ENCODE assay signal across 31 mouse cellular contexts in the genomic region with DNA sequence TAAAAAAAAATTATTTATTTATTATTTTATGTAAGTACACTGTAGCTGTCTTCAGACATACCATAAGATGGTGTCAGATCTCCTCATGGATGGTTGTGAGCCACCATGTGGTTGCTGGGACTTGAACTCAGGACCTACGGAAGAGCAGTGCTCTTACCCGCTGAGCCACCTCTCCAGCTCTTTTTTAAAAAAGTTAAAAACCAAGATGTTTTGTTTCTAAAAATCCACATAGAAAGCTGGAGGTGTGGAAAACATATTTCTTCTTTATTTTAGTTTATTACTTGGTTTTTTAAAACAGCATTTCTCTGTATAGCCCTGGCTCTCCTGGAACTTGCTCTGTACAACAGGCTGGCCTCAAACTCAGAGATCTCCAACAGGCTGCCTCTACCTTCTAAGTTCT. TPM values are rescaled to one million over a fixed set of nuclear protein-coding genes. Genes with fewer than 3 reads are reported as not detected.
"Had no signal": no experiment of that assay in that cellular context is flagged by ENCODE, and none has a peak within 500 bp of the region (broad histone marks: within the 10 kb centered on the region; RNA-seq: fewer than 3 reads in every experiment).

No protein-coding gene starts in this region.

- H3K27ac ChIP-seq: embryonic facial prominence, embryonic 10.5 days; embryonic facial prominence, embryonic 12.5 days; embryonic facial prominence, embryonic 13.5 days; embryonic facial prominence, embryonic 15.5 days; forebrain, embryonic 10.5 days; forebrain, embryonic 12.5 days; forebrain, embryonic 13.5 days; forebrain, embryonic 15.5 days; gastrocnemius, adult 2 months; heart, adult 2 months had no signal

- H3K27me3 ChIP-seq: forebrain, embryonic 13.5 days; forebrain, embryonic 15.5 days had no signal

- H3K9me3 ChIP-seq: embryonic facial prominence, embryonic 10.5 days; embryonic facial prominence, embryonic 12.5 days; embryonic facial prominence, embryonic 13.5 days; embryonic facial prominence, embryonic 15.5 days; forebrain, embryonic 10.5 days; forebrain, embryonic 12.5 days; forebrain, embryonic 13.5 days; forebrain, embryonic 15.5 days had no signal

- H3K4me3 ChIP-seq: embryonic facial prominence, embryonic 10.5 days; embryonic facial prominence, embryonic 12.5 days; embryonic facial prominence, embryonic 13.5 days; embryonic facial prominence, embryonic 15.5 days; erythroblast, embryonic 14.5 days; forebrain, embryonic 10.5 days; forebrain, embryonic 12.5 days; forebrain, embryonic 13.5 days; forebrain, embryonic 15.5 days; gastrocnemius, adult 2 months; heart, adult 2 months had no signal

- H3K4me2 ChIP-seq: embryonic facial prominence, embryonic 12.5 days; embryonic facial prominence, embryonic 13.5 days; embryonic facial prominence, embryonic 15.5 days; forebrain, embryonic 12.5 days; forebrain, embryonic 13.5 days; forebrain, embryonic 15.5 days had no signal

- H3K9ac ChIP-seq: embryonic facial prominence, embryonic 12.5 days; embryonic facial prominence, embryonic 13.5 days; embryonic facial prominence, embryonic 15.5 days; forebrain, embryonic 12.5 days; forebrain, embryonic 13.5 days; forebrain, embryonic 15.5 days; forebrain, postnatal 0 days had no signal

- DNase-seq: cerebellum, adult 8-10 months; cerebellum, adult 9-10 months; cerebellum, adult 9-11 months; cerebellum, postnatal 10 days; cerebellum, postnatal 14 days; cerebellum, postnatal 25 days; cerebellum, postnatal 36 days; embryo, embryonic 11 days; forebrain, postnatal 0 days; gastrocnemius, adult 2 months; gastrocnemius, postnatal 10 days; gastrocnemius, postnatal 14 days; gastrocnemius, postnatal 25 days; gastrocnemius, postnatal 36 days; heart, adult 11 months; heart, adult 18-20 months; heart, adult 2 months had no signal

- H3K36me3 ChIP-seq: embryonic facial prominence, embryonic 10.5 days; embryonic facial prominence, embryonic 12.5 days; embryonic facial prominence, embryonic 13.5 days; embryonic facial prominence, embryonic 15.5 days; forebrain, embryonic 10.5 days; forebrain, embryonic 12.5 days; forebrain, embryonic 15.5 days had no signal

- ATAC-seq: forebrain, embryonic 13.5 days; forebrain, embryonic 14.5 days; forebrain, embryonic 15.5 days; forebrain, embryonic 16.5 days; forebrain, postnatal 0 days had no signal

RNA-seq across cellular contexts. Expression of gene Spire2, which starts 4.0 kb away (rescaled TPM):
- total RNA-seq: gastrocnemius, adult 2 months; granulocyte monocyte progenitor cell, adult 5-6 weeks had no signal

RNA-seq across cellular contexts. Expression of gene Fanca, which starts 10.2 kb away (rescaled TPM):
- total RNA-seq: gastrocnemius, adult 18-20 months; gastrocnemius, adult 2 months; gastrocnemius, adult 8-10 months had no signal
